Mouse (Mus musculus) hindbrain, embryonic 13.5 days (tissue): ENCODE results near the gene Dis3l. TPM values are rescaled to one million over a fixed set of nuclear protein-coding genes. Genes with fewer than 3 reads are reported as not detected.
"Not testable (repeated sequence)": the region's sequence is repeated elsewhere in the genome, so short reads cannot be mapped to it uniquely, and the experiment has no call there.

Source experiments
- ATAC-seq: fragments of 200-750 bp; cut with Nextera tagmentation; 2 replicates; pipeline ENCODE4 v1.8.0; 2017; ENCODE audit warnings: moderate TSS enrichment; ENCODE audit not compliant: low FRiP score
- H3K27ac ChIP-seq: fragments of 300-500 bp; sonication (generic); 2 replicates; pipeline ENCODE4 v1.5.1; 2015; ENCODE audit warnings: inconsistent platforms, mild to moderate bottlenecking, moderate library complexity
- H3K27me3 ChIP-seq: fragments of 300-500 bp; sonication (generic); 2 replicates; pipeline ENCODE4 v1.6.1; 2015; ENCODE audit warnings: mild to moderate bottlenecking, inconsistent platforms
- H3K36me3 ChIP-seq: fragments of 300-500 bp; sonication (generic); 2 replicates; pipeline ENCODE4 v1.6.1; 2015; ENCODE audit warnings: mild to moderate bottlenecking, inconsistent platforms
- H3K4me1 ChIP-seq: fragments of 300-500 bp; sonication (generic); replicated peaks from 2 replicates; pipeline ENCODE4 v1.6.1; 2015; ENCODE audit warnings: inconsistent platforms
- H3K4me2 ChIP-seq: fragments of 300-500 bp; sonication (generic); 2 replicates; pipeline ENCODE4 v1.6.1; 2015; ENCODE audit warnings: inconsistent platforms, mild to moderate bottlenecking, moderate library complexity
- H3K4me3 ChIP-seq: fragments of 300-500 bp; sonication (generic); 2 replicates; pipeline ENCODE4 v1.5.1; 2015; ENCODE audit warnings: mild to moderate bottlenecking, inconsistent platforms
- H3K9ac ChIP-seq: fragments of 300-500 bp; sonication (generic); 2 replicates; pipeline ENCODE4 v1.6.1; 2015; ENCODE audit warnings: mild to moderate bottlenecking, inconsistent platforms
- H3K9me3 ChIP-seq: fragments of 300-500 bp; sonication (generic); 2 replicates; pipeline ENCODE4 v1.6.1; 2016; ENCODE audit warnings: inconsistent platforms
- WGBS: fragments of 180-500 bp; shearing (Covaris S2); methylation state at CpG from one replicate; pipeline ENCODE4 v1.1.7; 2015; 5-methylcytosine and 5-hydroxymethylcytosine counted together
- polyA plus RNA-seq: library from polyadenylated mRNA; unstranded; fragments of >200 nt; fragmentation: Nextera tagmentation; extraction: Ambion mirVana; gene quantifications from 2 replicates; pipeline ENCODE4 v1.2.1, GENCODE M21; 2015

Dis3l gene
- polyA plus RNA-seq, 1 experiment from 2014 or later, result 20.1 TPM

DNA sequence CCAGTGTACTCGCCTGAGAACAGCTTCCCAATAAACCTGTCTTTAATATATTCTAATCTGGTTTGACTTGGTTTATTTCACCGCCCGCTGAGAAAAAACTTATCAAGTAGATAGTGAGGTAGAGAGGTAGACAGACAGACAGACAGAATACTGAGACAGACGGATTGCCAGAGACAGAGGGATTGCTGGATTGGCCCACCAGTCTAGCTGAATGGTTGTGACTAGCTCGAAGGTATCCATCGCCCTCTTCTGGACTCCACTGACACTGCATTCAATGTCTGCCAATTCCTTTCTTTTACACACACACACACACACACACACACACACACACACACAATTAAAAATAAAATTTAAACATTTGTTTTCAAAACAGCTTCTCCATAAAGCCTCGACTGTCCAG, 68.5 kb downstream of the Dis3l start:
- no peak overlapping the region for H3K9ac ChIP-seq
- no peaks in the 10 kb centered on the region for H3K9me3 ChIP-seq
- H3K4me1 ChIP-seq, result no peaks in the 10 kb centered on the region
- H3K36me3 ChIP-seq, result no peaks in the 10 kb centered on the region
- no peak overlapping the region for H3K27ac ChIP-seq
- no peak for ATAC-seq
- no peaks in the 10 kb centered on the region for H3K27me3 ChIP-seq
- no peak overlapping the region for H3K4me2 ChIP-seq
- H3K4me3 ChIP-seq, result no peak overlapping the region
- WGBS, result 50% methylated on average over 7 of the region's 7 CpGs

- H3K36me3 ChIP-seq, result no peaks in the 10 kb centered on the region
- 71% methylated on average over 3 of the region's 3 CpGs for WGBS
- ATAC-seq, result no peak
- H3K4me1 ChIP-seq, result no peaks in the 10 kb centered on the region
- no peak overlapping the region for H3K9ac ChIP-seq
- no peaks in the 10 kb centered on the region for H3K9me3 ChIP-seq
- H3K27me3 ChIP-seq, result no peaks in the 10 kb centered on the region
- H3K4me3 ChIP-seq, result no peak overlapping the region
- no peak overlapping the region for H3K4me2 ChIP-seq
- H3K27ac ChIP-seq, result no peak overlapping the region
Observed at GRCm38 (mm10) chr9:64271249-64271648, 69.8 kb downstream of the Dis3l start.

- not testable (repeated sequence) for H3K9me3 ChIP-seq, H3K27ac ChIP-seq, H3K36me3 ChIP-seq, H3K4me1 ChIP-seq, ATAC-seq, H3K4me2 ChIP-seq, H3K27me3 ChIP-seq, H3K4me3 ChIP-seq, H3K9ac ChIP-seq
- WGBS, result 95% methylated on average over 8 of the region's 8 CpGs
Observed at GRCm38 (mm10) chr9:64268836-64269235, 72.3 kb downstream of the Dis3l start.

GRCm38 (mm10) chr9:64268196-64268595, 72.9 kb downstream of the Dis3l start:
- no peaks in the 10 kb centered on the region for H3K36me3 ChIP-seq
- H3K4me2 ChIP-seq, result no peak overlapping the region
- ATAC-seq, result no peak
- no peak overlapping the region for H3K27ac ChIP-seq
- no peaks in the 10 kb centered on the region for H3K9me3 ChIP-seq
- no peak overlapping the region for H3K4me3 ChIP-seq
- no peaks in the 10 kb centered on the region for H3K4me1 ChIP-seq
- no peaks in the 10 kb centered on the region for H3K27me3 ChIP-seq
- no peak overlapping the region for H3K9ac ChIP-seq
- 92% methylated on average over 10 of the region's 10 CpGs for WGBS

- Histone ChIP-seq H3K36me3 (no peaks in the 10 kb centered on the region), H3K27me3 (no peaks in the 10 kb centered on the region), H3K9me3 (no peaks in the 10 kb centered on the region), H3K9ac (no peak overlapping the region), H3K4me1 (no peaks in the 10 kb centered on the region), H3K4me3 (no peak overlapping the region), H3K27ac (no peak overlapping the region), H3K4me2 (no peak overlapping the region)
- 93% methylated on average over 1 of the region's 1 CpGs for WGBS
- no peak for ATAC-seq
Observed at GRCm38 (mm10) chr9:64267231-64267630, 73.9 kb downstream of the Dis3l start.

DNA sequence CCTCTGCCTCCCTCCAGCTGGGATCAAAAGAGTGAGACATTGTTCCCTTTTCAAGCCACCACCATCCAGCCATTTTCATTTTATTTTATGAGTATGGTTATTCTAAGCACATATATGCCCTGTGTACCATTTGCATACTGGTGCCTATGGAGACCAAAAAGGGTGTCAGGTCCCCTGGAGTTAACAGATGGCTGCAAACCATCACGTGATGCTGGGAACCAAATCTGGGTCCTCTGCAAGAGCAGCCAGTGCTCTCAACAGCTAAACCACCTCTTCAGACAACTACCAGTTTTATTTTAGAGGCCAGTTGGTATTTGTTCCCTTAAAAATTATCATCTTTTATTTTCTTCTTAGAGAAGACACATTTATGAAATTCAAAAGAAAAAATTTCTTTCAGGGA, 76.3 kb downstream of the Dis3l start:
- Histone ChIP-seq H3K27ac (no peak overlapping the region), H3K9me3 (no peaks in the 10 kb centered on the region), H3K27me3 (no peaks in the 10 kb centered on the region), H3K9ac (no peak overlapping the region), H3K4me2 (no peak overlapping the region), H3K4me3 (no peak overlapping the region), H3K4me1 (no peaks in the 10 kb centered on the region), H3K36me3 (no peaks in the 10 kb centered on the region)
- WGBS, result 61% methylated on average over 1 of the region's 1 CpGs
- ATAC-seq, result no peak

DNA sequence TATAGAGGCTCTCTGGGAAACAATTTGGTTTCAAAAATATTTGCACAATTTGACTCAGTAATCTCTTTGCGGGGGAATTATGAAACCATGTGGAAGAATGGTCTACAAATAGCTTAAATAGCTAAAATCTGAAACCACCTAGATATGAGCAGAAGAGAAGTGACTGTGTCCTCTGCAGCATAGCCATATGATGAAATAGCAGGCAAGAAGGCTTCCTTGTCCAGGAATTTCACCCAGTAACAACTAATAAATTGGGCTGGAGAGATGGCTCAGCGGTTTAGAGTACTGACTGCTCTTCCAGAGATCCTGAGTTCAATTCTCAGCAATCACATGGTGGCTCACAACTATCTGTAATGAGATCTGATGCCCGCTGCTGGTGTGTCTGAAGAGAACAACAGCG, 80.1 kb downstream of the Dis3l start:
- Histone ChIP-seq H3K27me3 (no peaks in the 10 kb centered on the region), H3K27ac (no peak overlapping the region), H3K9me3 (no peaks in the 10 kb centered on the region), H3K4me1 (no peaks in the 10 kb centered on the region), H3K36me3 (no peaks in the 10 kb centered on the region), H3K9ac (no peak overlapping the region), H3K4me2 (no peak overlapping the region), H3K4me3 (no peak overlapping the region)
- ATAC-seq, result no peak
- WGBS, result 92% methylated on average over 4 of the region's 4 CpGs

GRCm38 (mm10) chr9:64259906-64260305, 81.2 kb downstream of the Dis3l start:
- WGBS, result 87% methylated on average over 5 of the region's 5 CpGs
- no peaks in the 10 kb centered on the region for H3K4me1 ChIP-seq
- H3K27ac ChIP-seq, result no peak overlapping the region
- H3K9ac ChIP-seq, result no peak overlapping the region
- H3K27me3 ChIP-seq, result no peaks in the 10 kb centered on the region
- no peaks in the 10 kb centered on the region for H3K36me3 ChIP-seq
- no peak overlapping the region for H3K4me2 ChIP-seq
- no peak for ATAC-seq
- H3K9me3 ChIP-seq, result no peaks in the 10 kb centered on the region
- no peak overlapping the region for H3K4me3 ChIP-seq

Other genes with a start within 250 kb of the Dis3l start
- 0.12 TPM in 1 of 2 replicates, not detected in the other for gene Lctl, start 224.1 kb downstream of the Dis3l start, polyA plus RNA-seq
- gene Zwilch, start 168.2 kb downstream of the Dis3l start, polyA plus RNA-seq, result 6.5 and 7.3 TPM in 2 replicates
- gene Rpl4, start 167.9 kb downstream of the Dis3l start, polyA plus RNA-seq, result 659 and 664 TPM in 2 replicates
- 40.5 and 40.8 TPM in 2 replicates for gene Snapc5, start 162.0 kb downstream of the Dis3l start, polyA plus RNA-seq
- gene Uchl4, start 106.1 kb downstream of the Dis3l start, polyA plus RNA-seq, result 2.9 and 3.1 TPM in 2 replicates
- gene Map2k1, start 87.7 kb downstream of the Dis3l start, polyA plus RNA-seq, result 51.2 and 52.0 TPM in 2 replicates
- gene Tipin, start 59.7 kb downstream of the Dis3l start, polyA plus RNA-seq, result 88.3 and 90.3 TPM in 2 replicates
- gene Megf11, start 44.3 kb upstream of the Dis3l start, polyA plus RNA-seq, result 14.7 and 15.7 TPM in 2 replicates